Mouse (Mus musculus) ES-Bruce4 (cell line): Measurements from ENCODE around the gene Rubcn. TPM values are rescaled to one million over a fixed set of nuclear protein-coding genes. Genes with fewer than 3 reads are reported as not detected.

ENCODE experiments used
- H3K27ac ChIP-seq: 2 replicates; pipeline ENCODE4 v1.5.1; 2012; ENCODE audit warnings: low read length, inconsistent platforms; ENCODE audit not compliant: insufficient read depth
- H3K27me3 ChIP-seq: 2 replicates; pipeline ENCODE4 v1.6.1; 2012; ENCODE audit warnings: mild to moderate bottlenecking, low read length, inconsistent platforms; ENCODE audit not compliant: control insufficient read depth, poor library complexity, insufficient read depth, severe bottlenecking
- H3K36me3 ChIP-seq: 2 replicates; pipeline ENCODE4 v1.6.1; 2012; ENCODE audit warnings: inconsistent platforms, mild to moderate bottlenecking, low read length, moderate library complexity; ENCODE audit not compliant: control insufficient read depth, poor library complexity, insufficient read depth, severe bottlenecking
- H3K4me1 ChIP-seq: one replicate; pipeline ENCODE4 v1.8.1; 2011; ENCODE audit warnings: low read length; ENCODE audit not compliant: control insufficient read depth, insufficient read depth
- H3K4me3 ChIP-seq: 2 replicates; pipeline ENCODE4 v1.5.1; 2011; ENCODE audit warnings: low read depth, mild to moderate bottlenecking, low read length
- H3K9ac ChIP-seq: 2 replicates; pipeline ENCODE4 v1.6.1; 2012; ENCODE audit warnings: low read depth, mild to moderate bottlenecking, inconsistent platforms; ENCODE audit not compliant: poor library complexity, severe bottlenecking
- H3K9me3 ChIP-seq: replicated peaks from 2 replicates; pipeline ENCODE4 v1.6.1; 2012; ENCODE audit warnings: mild to moderate bottlenecking, low read length, inconsistent platforms; ENCODE audit not compliant: control insufficient read depth, poor library complexity, insufficient read depth, severe bottlenecking
- CTCF ChIP-seq: IDR thresholded peaks from one replicate; pipeline ENCODE4 v1.8.1; 2011; ENCODE audit warnings: low read depth, low read length
- EP300 ChIP-seq: IDR thresholded peaks from 2 replicates; pipeline ENCODE4 v1.6.1; 2011; ENCODE audit warnings: low read depth, low read length; ENCODE audit not compliant: insufficient read depth
- POLR2A ChIP-seq: IDR thresholded peaks from one replicate; pipeline ENCODE4 v1.8.1; 2011; ENCODE audit warnings: low read length; ENCODE audit not compliant: insufficient read depth
- polyA plus RNA-seq: library from polyadenylated mRNA; stranded (reverse); fragments of >200 nt; gene quantifications from 2 replicates; pipeline ENCODE4 v1.2.4, GENCODE M21; 2011; ENCODE audit warnings: low read depth; ENCODE audit not compliant: missing spikeins, insufficient read depth, insufficient read length

Gene Rubcn
- polyA plus RNA-seq, 1 experiment, result 19.8 TPM

- H3K36me3 ChIP-seq, result no peaks in the 10 kb centered on the region
- H3K27ac ChIP-seq, result no peak overlapping the region
- no peak overlapping the region for H3K4me3 ChIP-seq
- no peaks in the 10 kb centered on the region for H3K9me3 ChIP-seq
- TF ChIP-seq CTCF (no peak), POLR2A (no peak), EP300 (no peak)
- H3K9ac ChIP-seq, result no peak overlapping the region
- no peaks in the 10 kb centered on the region for H3K27me3 ChIP-seq
- peaks cover 11% of the 10 kb centered on the region for H3K4me1 ChIP-seq
These were observed 59.5 kb downstream of the Rubcn start for GRCm38 (mm10) chr16:32818036-32818435.

GRCm38 (mm10) chr16:32815160-32815605 is 62.4 kb downstream of the Rubcn start:
- Histone ChIP-seq H3K27me3 (no peaks in the 10 kb centered on the region), H3K9ac (no peak overlapping the region), H3K36me3 (no peaks in the 10 kb centered on the region), H3K4me1 (peaks cover 8% of the 10 kb centered on the region), H3K9me3 (no peaks in the 10 kb centered on the region), H3K4me3 (peak overlapping the region; percentile 53), H3K27ac (no peak overlapping the region)
- TF ChIP-seq POLR2A, result no peak
- peak; percentile 80 for TF ChIP-seq EP300

- Histone ChIP-seq H3K27ac (no peak overlapping the region), H3K9me3 (no peaks in the 10 kb centered on the region), H3K4me1 (peaks cover 8% of the 10 kb centered on the region), H3K27me3 (no peaks in the 10 kb centered on the region), H3K4me3 (peak overlapping the region; percentile 53), H3K36me3 (no peaks in the 10 kb centered on the region), H3K9ac (no peak overlapping the region)
- TF ChIP-seq POLR2A (no peak), CTCF (no peak), EP300 (0 out of 2 replicates have a peak, but pooled peaks have one; percentile 14)
These were observed 63.0 kb downstream of the Rubcn start for GRCm38 (mm10) chr16:32814539-32814938.

- no peak for TF ChIP-seq EP300
- TF ChIP-seq POLR2A, result no peak
- TF ChIP-seq CTCF, result no peak
These were observed 63.8 kb downstream of the Rubcn start for GRCm38 (mm10) chr16:32813771-32814170.

GRCm38 (mm10) chr16:32813362-32813761 is 64.2 kb downstream of the Rubcn start:
- H3K9me3 ChIP-seq, result no peaks in the 10 kb centered on the region
- no peaks in the 10 kb centered on the region for H3K27me3 ChIP-seq
- peak overlapping the region; percentile 42; the same call in 1 of the 2 replicates for H3K4me3 ChIP-seq
- no peak overlapping the region for H3K27ac ChIP-seq
- no peak overlapping the region for H3K9ac ChIP-seq
- H3K36me3 ChIP-seq, result no peaks in the 10 kb centered on the region
- TF ChIP-seq EP300 (no peak), CTCF (peak; percentile 56), POLR2A (no peak)
- peaks cover 9% of the 10 kb centered on the region for H3K4me1 ChIP-seq

More at GRCm38 (mm10) chr16:32813771-32814170, 63.8 kb downstream of the Rubcn start:
- Histone ChIP-seq H3K4me1 (peaks cover 8% of the 10 kb centered on the region), H3K4me3 (no peak overlapping the region), H3K27ac (no peak overlapping the region), H3K9me3 (no peaks in the 10 kb centered on the region), H3K36me3 (no peaks in the 10 kb centered on the region), H3K9ac (no peak overlapping the region), H3K27me3 (no peaks in the 10 kb centered on the region)

GRCm38 (mm10) chr16:32812888-32813361 is 64.6 kb downstream of the Rubcn start:
- peak; percentile 81 for TF ChIP-seq CTCF
- no peak for TF ChIP-seq POLR2A
- no peak for TF ChIP-seq EP300
- Histone ChIP-seq H3K4me1 (peaks cover 10% of the 10 kb centered on the region), H3K9me3 (no peaks in the 10 kb centered on the region), H3K27ac (no peak overlapping the region), H3K27me3 (no peaks in the 10 kb centered on the region), H3K4me3 (peak overlapping the region; percentile 42), H3K9ac (no peak overlapping the region), H3K36me3 (no peaks in the 10 kb centered on the region)
